Mouse (Mus musculus): Measurements from ENCODE around the gene Hsp90ab1. TPM values are rescaled to one million over a fixed set of nuclear protein-coding genes. Genes with fewer than 3 reads are reported as not detected.

The Hsp90ab1 gene
- 1,000 to 10,000 TPM; 1,799 to 1,827 TPM for total RNA-seq (2021)
- long read RNA-seq, transcript Hsp90ab1-201 (11 exons, 2,520 nt) = major isoform, 2,164 of 2,382 reads
- long read RNA-seq, partial matches to known transcripts = 171 of 2,382 reads
- long read RNA-seq, other reads (novel, unspliced or antisense) = 47 of 2,382 reads

DNA sequence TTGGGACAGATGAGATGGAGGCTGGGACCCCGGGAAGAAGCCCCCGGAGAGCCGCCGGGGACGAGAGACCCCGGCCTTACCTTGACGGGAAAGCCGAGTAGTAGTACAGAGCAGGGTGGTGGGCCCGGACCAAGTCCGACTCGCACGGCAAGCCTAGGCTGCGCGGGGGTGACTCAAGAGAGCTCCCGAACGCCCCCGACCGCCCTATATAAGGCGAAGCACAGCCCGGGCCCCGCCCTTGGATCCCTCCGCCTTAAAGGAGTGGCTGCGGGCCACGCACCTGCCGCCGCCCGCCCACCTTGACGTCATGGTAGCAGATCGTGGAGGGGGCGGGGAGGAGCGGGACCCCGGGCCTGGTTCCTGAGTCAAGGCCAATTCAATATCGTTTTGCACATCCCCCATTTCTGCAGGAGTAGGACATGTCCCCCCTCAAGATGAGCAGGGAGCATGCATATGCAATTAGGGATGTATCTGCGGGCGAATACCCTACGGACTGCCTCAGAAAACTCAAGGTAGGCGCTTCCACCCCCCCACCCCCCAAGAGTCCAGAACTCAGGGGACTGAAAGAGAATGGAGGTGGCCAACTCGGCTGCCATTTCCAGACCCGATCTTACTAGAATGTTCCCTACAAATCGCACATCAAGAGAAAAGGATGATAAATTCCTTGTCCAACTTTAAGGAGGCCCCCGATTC, at the start of gene Hsp90ab1:
Gene Hsp90ab1 (minus strand): TSS at position 185 of the 693 bp plus-strand sequence.
- peak; percentile 98 to 99 for DNase-seq (ENCODE audit: low spot score in 2 of 2)

DNA sequence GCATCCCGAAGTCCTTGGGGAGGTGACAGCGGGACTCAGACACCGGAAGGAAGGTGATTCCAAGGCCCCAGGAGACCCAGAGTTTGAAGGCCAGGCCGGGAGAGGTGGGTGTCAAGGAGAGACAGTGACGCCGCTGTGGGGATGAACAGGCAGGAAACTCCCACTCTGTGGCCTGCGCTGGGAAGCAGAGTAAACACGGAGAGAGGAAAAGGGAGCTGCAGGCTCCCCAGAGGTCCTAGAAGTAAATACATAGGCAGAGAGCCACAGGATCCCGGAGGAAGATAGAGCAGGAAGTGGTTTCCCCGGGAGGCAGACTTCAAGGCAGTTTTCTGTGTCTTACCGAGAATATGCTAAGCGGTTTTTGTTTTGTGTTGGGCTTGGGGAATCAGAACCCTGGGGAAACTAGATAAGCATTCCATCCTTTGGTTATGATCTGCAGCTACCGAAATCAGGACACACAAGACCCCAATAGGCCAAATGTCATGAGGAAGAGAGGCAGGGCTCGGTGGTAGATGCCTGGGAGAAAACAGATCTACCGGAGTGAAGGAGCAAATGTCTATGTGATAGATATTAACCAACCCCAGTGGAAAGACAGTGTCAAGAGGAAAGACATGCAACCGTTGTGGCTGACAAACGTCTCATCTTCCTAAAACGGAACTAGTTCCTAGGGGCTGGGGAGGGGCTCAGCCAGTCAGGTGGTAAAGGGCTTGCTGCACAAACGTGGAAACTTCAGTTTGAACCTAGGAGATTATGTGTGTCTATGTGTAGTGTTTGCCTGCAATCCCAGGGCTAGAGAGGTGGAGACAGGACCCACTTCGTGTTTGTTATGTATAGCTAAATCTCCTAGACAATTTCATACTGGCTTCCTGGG, 46.5 kb upstream of the Hsp90ab1 start:
- DNase-seq (ENCODE audit: low spot score in 2 of 2) = no peak

DNA sequence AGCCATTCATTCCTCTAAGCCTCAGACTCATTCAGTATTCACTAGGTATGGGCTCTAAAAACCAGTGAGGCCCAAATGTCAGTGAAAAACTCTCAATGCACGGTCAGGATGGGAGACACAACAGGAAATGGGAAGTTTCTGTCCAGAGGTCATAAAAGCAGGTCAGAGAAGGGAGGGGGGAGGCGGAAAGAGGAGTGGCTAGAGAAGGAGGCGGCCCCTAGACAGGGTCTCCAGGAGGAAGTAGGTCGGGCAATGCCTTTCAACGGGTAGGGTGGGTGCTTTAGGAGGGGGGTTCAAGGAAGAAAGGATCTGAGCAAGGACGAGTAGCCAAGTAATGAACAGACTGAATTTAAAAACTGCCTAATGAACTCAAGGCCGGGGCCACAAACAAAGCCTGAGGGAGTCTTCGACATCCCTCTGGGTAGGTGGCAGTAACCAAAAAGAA, 45.9 kb upstream of the Hsp90ab1 start:
- no peak for DNase-seq (ENCODE audit: low spot score in 2 of 2)

DNA sequence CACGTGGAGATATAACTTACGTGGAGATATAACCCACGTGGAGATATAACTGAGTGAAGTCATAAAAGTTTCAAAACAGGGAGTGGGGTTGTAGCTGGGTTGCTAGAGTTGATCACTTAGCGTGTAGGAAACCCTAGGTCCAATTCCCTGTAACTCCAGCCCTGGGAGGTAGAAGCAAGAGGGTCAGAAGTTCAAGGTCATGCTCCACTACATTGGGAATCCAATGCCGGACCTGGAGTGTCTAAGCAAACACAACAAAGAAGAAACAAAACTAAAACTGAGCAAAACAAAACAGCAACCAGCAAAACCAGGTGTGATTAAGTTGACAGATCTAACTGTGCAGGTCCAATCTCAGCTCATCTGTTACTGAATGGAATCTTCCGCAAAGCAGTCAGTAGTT, 44.6 kb upstream of the Hsp90ab1 start:
- DNase-seq (ENCODE audit: low spot score in 2 of 2) = no peak

DNA sequence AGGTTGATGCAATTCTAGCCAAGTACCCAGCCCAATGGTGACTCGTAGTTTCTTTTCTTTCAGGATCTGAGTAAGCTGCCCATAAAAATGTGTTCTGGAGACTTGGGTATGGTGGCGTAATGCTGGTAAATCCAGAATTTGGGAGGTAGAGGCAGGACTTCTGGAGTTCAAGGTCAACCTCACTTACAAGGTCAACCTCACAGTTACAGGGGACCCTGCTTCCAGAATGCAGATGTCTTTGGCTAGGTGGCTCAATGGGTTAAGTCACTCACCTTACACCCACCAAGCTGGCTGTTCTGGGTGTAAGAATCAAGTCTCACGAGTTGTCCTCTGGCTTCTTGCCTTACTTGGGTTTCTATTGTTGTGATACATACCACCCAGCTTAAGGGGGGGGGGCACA, 43.6 kb upstream of the Hsp90ab1 start:
- no peak for DNase-seq (ENCODE audit: low spot score in 2 of 2)

DNA sequence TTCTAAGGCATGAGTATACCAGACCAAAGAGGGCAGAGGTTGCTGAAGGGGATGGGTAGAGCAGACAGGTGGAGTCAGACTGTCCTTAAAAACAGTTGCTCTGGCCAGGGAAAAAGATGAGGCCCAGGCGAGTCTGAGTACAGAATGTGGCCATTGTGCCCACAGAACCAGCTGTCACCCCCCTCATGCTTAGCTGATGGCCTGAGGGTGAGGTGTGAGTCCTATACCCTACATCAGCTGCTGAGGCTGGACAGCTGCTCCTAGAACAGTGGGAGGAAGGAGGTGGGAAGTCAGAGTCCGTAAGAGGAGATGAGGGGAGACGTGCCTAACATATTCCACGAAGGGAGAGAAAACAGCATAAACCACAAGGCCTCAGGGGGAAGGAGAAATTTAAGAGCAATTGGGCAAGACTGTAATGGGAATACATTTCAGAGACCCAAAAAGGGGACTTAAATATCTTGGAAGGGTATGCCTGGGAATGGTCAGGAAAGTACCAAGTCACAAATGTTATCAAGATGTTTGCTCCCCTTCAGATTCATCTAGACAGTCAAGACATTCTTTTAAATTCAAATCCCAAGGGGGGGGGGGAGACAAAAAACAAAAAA, 43.1 kb upstream of the Hsp90ab1 start:
- DNase-seq (ENCODE audit: low spot score in 2 of 2) = no peak

DNA sequence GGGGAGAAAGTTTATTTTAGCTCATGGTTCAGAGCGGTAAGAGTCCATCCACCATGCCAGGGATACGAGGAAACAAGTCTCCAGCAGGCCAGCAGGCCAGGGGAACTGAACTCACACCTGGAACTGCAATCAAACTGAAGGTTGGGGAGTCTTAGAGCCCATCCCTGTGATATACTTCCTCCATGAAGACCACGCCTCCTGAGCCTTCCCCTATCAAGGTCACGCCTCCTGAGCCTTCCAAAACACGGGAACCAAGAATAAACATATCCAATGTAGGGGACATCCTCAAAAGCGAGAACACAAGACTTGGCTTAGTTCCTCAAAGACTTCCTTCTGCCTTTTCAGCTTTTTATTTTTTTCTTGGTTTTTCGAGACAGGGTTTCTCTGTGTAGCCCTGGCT, 39.9 kb upstream of the Hsp90ab1 start:
- no peak for DNase-seq (ENCODE audit: low spot score in 2 of 2)

DNA sequence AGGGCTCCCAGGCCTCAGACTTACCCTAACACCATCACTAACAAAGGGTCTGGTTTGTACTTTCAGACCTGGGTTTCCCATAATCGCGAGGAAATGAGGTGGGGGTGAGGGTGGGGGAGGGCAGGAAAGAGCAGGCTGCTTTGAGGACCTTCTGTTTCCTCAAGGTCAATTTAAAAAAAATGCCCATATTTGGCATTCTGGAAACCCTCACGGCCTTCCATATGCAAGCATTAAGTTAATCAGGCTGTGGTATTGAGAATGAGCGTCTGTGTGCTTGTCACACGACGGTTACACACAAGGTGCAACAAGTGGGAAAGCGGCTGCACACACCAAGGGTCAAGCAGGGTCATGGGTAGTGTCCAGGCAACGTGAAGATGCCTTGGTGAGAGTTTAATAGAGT, 38.9 kb upstream of the Hsp90ab1 start:
- no peak for DNase-seq (ENCODE audit: low spot score in 2 of 2)

DNA sequence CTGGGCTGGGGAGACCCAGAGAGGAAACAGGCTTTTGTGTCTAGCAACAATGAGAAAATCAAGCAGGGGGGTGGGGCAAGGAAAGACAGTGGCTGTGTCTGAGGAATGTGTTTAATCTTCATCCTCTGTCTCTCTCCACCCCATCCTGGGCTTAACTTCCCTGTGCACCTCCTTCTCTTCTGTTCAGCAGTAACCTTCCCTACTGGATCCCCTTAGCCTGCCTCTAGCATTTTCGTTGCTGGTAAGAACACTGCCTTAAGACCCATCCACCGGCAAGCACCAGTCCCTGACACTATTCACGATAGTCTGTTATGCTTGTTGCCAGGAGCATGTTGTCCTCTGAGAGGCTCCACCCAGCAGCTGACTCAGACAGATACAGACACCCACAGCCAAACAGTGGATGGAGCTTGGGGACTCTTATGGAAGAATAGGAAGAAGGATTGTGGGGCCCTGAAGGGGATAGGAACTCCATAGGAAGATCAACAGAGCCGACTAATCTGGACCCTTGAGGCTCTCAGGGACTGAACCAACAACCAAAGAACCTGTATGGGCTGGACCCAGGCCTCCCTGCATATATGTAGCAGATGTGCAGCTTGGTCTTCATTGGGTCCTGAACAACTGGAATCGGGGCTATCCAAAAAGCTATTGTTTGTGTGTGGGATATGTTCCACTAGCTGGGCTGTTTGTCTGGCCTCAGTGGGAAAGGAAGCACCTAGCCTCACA, 37.2 kb upstream of the Hsp90ab1 start:
- DNase-seq (ENCODE audit: low spot score in 2 of 2) = peak in 1 of 2 experiments; percentile 46

DNA sequence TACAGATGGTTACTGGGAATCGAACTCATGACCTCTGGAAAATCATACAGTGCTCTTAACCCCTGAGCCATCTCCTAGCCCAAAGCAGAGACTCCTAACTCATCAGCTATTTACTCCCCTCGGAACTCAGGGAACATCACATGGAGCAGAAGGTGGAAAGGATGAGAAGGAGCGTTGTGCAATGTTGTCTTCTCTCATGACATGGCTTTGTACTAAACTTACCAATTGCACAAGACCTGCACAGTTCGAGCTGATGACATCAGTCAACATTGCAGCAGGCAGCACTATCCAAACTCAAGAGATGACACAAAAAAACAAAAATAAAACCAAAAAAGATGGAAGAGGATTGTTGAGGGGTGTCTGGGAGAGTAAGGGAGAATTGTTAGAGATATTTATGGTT, 35.3 kb upstream of the Hsp90ab1 start:
- no peak for DNase-seq (ENCODE audit: low spot score in 2 of 2)

DNA sequence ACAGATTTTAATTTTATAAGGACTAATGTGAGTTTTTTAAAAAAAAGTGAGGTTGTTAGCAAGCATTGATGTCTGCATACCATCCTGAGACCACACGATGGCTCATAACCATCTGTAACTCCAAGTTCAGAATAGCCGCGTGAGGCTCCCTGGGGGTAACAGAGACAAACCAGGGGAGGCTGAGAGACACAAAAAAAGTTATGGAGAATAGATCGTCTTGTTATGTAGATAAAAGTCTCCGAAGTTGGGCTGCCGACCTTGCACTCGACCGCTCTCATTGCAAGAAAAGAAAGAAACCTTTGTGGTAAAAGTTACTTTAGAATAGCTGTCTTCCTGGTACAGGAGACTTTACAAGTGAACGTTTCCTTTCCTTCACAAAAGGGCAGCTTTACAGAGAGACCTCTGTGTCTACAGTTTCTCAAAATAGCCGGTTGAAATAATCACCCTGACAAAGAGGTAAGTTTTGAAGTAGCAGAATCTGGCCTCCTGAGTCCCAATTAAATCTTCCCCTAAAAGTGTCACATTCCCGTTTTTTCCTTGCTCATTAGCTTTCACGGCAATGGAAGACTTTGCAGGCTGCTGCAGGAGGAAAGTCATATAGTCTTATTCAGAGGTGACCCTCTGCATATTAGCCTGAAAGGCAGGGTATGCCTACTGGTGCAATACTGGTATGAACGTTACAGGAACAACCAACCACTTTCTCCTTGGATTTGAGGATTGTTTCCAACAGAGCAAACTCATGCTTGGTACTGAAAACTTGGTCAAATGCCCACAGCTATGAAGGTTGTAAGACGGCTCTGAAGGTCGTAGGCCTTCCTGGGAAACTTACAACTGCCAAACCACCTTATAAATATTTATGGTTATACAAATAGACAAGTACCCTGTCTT, 34.2 kb upstream of the Hsp90ab1 start:
- no peak for DNase-seq (ENCODE audit: low spot score in 2 of 2)

DNA sequence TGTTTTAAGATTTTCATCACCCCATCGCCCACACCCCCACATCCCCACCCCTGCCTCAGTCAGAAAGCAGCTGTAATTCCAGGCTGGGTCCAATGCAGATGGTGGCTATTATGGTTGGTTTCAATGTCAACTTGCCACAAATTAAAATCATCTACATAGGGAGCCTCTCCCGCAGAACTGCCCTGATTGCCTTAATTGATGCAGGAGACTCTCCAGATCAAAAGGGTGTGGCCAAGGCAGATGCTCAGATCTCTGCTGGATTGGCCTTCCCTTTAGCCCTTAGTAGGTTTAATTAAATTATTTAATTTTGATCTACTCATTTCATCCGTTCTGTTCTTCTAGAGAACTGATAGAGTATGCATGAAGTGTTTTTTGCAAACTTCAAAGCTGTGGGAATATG, 29.9 kb upstream of the Hsp90ab1 start:
- no peak for DNase-seq (ENCODE audit: low spot score in 2 of 2)

DNA sequence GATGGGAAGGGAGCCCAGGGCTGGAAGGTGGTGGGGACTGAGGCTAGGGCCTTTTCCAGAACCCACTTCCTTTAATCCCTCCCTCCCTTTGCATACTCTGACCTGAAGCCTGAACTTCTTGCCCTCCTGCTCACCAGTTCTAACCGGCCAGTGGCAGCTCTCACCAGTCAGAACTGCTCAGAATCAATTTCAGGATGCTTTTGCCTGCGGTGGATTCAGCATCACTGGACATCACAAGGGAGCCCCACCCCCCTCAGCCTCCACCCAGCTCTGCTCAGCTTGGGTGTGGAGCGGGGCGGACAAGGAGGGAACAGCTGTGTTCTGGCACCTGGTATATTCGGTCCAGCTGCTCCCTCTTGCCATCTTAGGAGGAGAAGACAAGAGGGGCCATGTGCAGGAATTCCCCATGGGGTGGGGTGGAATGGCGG, 28.8 kb upstream of the Hsp90ab1 start, which contains the start of gene Mymx:
Gene Mymx (minus strand): TSS at position 226 of the 428 bp plus-strand sequence.
- DNase-seq (ENCODE audit: low spot score in 2 of 2) = no peak

DNA sequence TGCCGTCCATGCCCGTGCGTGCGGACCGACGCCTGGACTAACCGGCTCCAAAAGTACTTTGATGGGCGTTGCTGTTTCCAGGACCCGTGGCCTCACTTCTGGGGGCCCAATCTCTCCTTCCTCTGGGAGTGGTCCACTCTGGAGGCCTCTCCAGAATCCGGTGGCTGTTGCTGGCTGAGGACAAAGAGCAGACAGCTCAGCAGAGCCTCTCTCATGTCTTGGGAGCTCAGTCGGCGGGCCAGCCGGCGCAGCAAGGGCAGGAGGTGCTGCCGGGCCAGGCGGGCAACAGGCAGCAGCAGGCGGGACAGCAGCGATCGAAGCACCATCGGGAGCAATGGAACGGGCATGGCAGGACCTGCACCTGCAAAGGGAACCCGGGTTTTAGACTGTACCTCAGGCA, 28.3 kb upstream of the Hsp90ab1 start:
- no peak for DNase-seq (ENCODE audit: low spot score in 2 of 2)

DNA sequence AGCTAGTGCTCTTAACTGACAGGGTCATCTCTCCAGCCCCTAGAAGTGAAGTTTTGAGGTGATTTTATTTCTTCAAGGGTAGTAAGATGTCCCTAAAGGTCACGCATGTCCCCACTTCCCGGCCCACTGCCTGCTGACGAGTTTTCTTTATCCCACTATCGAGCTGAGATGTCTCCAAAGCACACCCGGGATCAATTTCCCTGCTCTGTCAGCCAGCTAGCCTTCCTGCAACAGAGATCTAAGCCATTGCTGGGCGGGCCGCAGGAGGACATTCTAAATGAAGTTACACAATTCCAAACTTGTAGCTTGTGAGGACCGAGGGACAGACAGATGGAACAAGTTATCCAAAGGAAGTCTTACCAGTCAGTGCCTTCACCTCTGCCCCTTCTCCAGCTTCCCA, 27.2 kb upstream of the Hsp90ab1 start:
- no peak for DNase-seq (ENCODE audit: low spot score in 2 of 2)

DNA sequence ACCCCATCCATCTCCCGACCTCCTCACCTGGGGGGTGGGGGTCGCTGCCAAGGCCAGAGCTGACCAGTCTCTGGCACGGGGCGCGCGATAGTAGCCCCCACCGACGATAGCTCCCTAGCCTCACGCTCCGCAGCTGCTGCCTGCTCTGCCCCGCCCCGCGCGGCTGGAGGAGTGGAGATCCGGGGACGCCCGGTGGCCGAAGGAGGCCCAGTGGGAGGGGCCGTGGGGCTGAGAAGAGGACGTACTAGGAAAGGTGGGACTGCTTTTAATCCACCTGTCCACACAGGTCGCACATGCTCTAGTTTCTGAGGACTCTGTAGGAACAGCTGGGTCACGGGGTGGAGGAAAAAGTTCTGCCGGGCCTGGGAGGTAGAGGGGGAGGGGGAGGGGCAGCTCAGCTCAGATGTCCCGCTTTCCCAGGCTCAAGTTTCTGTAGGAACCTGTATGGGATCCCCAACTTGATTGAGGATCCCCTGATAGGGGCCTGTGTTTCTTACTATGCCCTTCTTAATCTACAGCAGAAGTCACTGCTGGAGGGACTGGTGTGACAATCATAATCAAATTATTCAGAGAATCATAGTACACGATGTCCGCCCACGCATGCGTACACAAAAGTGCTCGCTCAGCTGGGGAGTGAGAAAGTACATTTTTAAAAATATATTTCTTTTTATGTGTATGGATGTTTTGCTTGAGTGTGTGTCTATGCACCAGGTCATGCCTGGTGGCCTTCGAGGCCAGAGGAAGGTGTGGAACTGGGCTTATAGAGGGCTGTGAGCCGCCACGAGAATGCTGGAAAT, 26.6 kb upstream of the Hsp90ab1 start, which contains the start of gene Slc29a1:
Gene Slc29a1 (minus strand): TSS at position 161 of the 797 bp plus-strand sequence.
- DNase-seq (ENCODE audit: low spot score in 2 of 2) = peak in 1 of 2 experiments; percentile 57

DNA sequence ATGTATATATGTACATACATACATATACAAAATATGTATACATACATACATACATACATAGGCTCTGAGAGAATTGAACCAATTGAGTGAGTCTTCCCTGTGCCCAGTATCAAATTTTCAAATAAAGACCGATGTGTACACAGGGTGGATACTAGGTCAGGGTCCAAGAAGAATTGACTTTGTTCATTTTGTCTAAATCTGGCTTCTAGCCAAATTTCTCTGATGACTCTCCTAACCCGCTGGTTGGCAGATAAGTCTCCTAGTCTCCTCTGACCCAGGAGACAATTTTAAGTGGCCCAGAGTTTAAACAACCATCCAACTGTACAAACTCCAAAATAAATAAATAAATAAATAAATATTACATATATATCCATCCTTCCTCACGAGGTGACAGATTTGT, 25.8 kb upstream of the Hsp90ab1 start:
- DNase-seq (ENCODE audit: low spot score in 2 of 2) = no peak

DNA sequence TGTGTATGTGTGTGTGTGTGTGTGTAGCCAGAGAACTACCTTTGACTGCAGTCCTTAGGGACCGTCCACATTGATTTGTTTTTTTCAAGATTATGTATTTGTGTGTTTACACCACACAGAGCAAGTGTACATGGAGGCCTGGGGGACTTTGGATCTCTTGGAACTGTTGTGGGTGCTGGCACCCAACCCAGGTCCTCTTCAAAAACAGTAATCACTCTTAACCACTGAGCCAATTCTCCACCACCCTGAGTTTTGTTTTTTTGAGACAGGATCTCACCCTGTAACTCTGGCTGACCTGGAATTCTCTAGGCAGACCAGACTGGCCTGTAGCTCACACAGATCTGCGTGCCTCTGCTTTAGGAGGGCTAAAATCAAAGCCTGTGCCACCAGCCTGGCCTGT, 25.3 kb upstream of the Hsp90ab1 start:
- DNase-seq (ENCODE audit: low spot score in 2 of 2) = no peak

DNA sequence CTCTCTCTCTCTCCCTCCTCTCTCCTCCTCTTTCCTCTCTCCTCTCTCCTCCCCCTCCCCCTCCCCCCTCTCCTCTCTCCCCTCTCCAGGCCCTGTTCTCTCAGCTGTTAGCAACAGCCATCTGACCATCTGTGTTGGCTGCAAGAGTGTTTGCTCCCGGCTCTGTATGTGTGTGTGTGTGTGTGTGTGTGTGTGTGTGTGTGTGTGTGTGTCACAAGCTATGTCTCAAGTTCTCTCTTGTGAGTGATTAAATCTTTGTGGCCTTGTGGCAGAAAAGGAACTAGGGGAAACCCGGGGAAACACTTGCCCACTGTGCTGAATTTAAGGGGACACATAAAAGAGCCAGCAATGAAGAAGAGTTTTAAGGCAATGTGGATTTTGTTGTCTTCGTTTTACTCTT, 24.7 kb upstream of the Hsp90ab1 start:
- no peak for DNase-seq (ENCODE audit: low spot score in 2 of 2)
